Mouse (Mus musculus) frontal cortex, adult 2 months (tissue): Measurements from ENCODE around the gene Slc22a4. TPM values are rescaled to one million over a fixed set of nuclear protein-coding genes. Genes with fewer than 3 reads are reported as not detected.

Source experiments
- DNase-seq, 2 experiments: peaks; one replicate each; pipeline ENCODE4 v3.0.0; 2022; ENCODE audit warnings: low spot score in 1 of 2; ENCODE audit errors: extremely low spot score in 1 of 2
- polyA plus RNA-seq: library from polyadenylated mRNA; depleted of rRNA; stranded (reverse); fragments of >200 nt; gene quantifications from 2 replicates; pipeline ENCODE4 v1.2.3, GENCODE M21; 2012; rRNA removed

Slc22a4 gene
- 6.6 and 8.9 TPM in 2 replicates for polyA plus RNA-seq

DNA sequence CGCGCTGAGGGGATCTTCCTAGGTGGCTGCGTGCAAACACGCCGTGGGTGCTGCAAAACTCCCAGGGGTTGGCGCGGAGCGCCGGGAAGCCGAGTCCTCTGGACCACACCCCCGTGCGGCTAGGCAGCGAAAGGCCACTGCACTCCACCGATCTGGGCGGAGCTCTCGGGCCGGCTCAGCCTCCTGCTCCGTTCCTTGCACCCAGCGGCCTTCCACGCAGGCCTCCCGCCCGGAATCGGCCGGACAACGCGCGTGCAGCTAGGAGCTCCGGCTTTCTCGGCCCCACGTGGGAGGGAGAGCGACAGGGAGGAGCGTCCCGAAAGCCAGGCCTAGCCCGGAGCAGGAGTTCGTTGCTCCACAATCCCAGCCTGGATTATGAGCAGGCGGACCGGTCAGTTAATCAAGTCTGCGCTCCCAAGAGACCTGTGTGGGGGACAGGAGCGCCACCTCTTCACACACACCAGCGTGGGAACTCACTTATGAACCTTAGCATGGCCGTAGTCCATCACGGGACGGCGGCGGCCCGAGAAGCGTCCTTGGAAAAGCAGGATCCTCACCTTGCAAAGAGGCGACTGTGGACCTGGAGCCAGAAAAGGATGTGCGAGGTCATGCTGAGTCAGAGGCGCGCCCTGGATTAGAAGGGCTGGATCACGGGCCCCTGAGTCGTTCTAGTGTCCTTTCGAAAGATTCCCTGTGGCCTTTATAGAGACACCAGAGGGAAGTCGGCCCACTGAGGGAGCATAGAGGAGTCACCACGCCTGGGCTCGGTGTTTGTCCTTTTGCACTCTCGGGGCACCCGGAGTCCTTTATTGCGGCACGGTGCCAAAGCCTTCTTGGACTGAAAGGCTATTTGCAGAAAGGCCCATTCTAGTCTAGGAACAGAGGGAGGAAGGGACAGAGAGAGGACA, at the start of gene Slc22a4:
Gene Slc22a4, minus strand, starts transcription at position 47 of the 908 bp plus-strand sequence.
- DNase-seq: peak in 1 of 2 experiments; percentile 64

DNA sequence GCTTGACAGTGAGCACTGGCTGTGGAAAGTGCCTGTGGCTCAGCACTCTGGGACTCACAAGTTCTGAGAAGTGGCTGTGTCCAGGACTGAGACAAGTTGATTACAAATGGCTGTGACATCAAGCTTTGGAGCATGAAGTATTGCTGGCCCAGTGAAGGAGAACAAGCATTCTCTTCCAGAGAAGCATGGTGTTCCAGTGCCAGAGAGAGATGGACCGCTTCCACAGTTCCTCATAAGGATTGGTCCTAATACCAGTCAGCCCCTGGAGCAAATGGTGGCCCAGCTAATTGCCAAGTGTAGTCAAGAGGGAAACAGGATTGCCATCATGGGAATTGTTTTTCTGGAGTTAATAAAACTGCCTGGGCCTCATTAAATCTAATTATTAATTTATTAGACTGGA, 48.2 kb upstream of the Slc22a4 start:
- no peak for DNase-seq

- no peak for DNase-seq
Measured at GRCm38 (mm10) chr11:54075353-54075752, 47.5 kb upstream of the Slc22a4 start.

DNA sequence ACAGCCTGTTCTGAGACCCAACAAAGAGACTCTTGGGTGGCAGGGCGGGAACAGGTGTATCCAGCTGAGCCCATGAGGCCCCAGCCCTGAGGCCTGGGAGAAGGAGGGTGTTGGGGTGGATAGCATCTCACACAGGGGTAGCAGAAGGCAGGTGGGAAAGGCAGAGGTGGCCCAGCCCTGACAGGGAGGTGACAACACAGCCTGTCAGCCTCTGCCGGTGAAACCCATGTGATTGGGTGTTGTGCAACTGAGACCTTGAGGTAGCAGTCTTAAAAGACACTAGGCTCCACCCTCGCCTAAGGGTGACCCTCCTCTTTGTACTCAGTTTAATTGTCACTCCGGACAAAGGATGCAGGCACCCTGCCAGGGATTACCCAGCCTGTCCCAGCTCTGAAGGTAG, 45.4 kb upstream of the Slc22a4 start:
- no peak for DNase-seq

DNA sequence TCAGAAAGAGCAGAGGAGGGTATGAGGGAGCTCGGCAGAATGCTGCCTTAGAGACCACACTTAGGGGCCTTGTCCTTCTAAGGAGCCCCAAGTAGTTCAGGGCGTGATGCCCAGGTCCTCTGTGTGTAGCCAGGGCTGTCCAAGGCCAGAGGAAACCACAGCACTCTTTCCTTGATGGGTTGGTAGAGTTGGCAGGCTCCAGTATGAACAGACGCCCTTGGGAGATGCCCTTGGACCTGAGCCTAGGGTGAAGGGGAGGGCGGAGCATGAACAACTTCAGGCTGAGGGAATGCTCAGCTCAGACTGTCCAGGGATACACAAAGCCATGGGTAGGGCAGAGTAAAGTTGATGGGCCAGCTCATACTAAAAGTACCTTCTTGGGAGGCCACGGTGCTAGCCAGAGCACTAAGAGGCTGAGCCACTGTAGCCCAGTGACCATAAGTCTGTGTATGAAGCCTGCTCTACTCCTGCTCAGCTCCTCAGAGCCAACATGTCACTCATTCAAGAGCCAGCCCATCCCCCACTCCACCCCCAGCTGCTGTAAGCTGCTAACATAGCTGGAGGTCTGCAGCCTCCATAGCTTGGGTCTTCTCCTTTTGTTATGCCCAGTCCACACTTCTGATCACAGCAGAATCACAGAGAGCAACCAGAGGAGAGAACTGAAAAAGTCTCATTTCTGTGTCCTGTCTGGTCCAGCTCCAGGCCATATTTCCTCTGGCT, 44.0 kb upstream of the Slc22a4 start:
- DNase-seq: no peak

GRCm38 (mm10) chr11:54068520-54069371, 40.9 kb upstream of the Slc22a4 start, which contains the start of gene Pdlim4:
Gene Pdlim4 (minus strand): TSS chr11:54069014.
- DNase-seq: no peak

GRCm38 (mm10) chr11:54067996-54068519, 40.2 kb upstream of the Slc22a4 start:
- DNase-seq: no peak

- no peak for DNase-seq
Measured at GRCm38 (mm10) chr11:54067318-54067995, 39.6 kb upstream of the Slc22a4 start.

DNA sequence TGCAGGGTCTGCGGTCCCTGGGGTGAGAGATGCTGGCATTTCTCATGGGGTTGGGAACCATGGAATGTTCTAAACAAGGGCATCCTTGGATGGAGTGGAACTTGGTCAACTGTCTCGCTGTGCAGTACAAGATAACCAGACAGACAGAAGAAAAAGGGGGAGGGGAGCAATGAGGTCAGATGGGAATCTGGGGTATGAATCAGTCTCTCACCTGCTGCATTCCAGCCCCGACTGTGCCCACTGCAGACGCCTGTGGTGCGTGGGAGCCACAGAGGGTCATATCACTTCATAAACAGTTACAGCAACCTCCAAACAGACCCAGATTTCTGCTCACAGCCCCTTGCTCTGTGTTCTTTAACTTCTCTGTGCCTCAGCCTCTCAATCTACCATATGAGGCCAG, 38.5 kb upstream of the Slc22a4 start:
- DNase-seq: no peak

DNA sequence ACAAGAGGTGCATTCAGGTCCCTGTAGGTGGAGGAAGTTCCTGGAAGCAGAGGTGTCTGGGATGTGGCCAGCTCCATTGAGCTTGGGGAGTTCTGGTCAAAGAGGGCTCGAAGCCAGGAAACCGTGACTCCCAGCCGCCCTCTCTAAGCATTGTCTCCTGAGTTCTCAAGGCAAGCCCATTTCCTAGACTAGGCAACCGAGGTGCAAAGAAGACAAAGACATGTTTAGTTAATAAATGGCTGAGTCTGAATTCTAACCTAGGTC, 38.0 kb upstream of the Slc22a4 start:
- DNase-seq: no peak

DNA sequence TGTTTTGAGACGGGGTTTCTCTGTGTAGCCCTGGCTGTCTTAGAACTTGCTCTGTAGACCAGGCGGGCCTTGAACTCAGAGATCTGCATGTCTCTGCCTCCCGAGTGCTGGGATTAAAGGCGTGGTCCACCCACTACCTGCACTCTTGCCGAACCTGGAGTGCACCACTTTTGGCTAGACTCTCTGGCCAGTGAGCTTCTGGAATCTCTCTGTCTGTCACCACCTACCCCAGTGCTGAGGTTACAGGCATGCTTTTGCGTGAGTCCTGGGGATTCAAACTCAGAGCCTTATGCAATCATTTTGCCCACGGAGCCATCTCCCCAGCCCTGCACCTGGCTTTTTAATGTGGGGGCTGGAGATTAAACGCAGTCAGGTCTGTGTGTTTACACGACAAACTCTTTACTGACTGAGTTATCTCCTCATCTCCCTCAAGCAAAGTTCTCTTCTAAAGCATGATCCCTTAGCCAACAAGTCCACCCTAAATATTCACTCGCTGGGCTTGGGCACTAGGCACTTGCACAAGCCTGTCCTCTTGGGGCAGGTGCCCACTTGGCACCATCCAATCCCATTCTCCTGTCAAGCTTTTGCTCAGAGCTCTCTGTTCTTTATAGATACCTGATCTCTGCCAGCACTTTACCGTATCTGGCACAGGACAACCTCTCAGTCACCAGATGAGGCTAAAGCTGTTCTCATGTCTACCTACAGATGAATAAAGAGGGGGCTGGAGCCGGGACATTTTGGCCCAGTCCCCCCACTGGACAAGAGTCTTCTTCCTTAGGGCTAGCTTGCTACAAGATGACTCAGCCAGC, 37.4 kb upstream of the Slc22a4 start:
- DNase-seq: no peak

DNA sequence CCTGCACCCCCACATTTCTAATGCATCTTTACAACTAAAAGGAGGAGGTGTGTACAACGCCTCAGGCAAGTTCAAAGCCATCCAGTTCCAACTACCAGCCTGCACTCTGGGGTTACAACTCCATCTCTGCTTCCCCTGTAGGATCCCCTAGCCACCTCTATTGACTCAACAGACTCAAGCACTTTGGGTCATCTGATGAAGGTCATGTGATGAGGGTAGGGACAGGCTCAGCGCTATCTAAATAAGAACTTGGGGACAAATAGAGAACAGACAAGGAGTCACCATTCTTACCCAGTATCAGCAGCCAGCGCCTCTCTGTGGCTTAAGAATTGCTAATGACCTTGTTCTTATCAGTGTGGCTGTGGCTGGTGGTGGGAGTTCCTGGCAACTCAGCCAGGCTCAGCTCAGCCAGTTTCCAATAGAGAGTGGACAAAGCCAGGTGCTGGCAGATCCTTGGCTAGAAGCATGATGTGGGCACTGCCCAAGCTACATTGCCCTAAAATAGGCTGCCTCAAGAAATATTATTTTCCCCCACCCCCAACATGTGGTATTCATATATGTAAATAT, 36.6 kb upstream of the Slc22a4 start:
- no peak for DNase-seq

- DNase-seq: no peak
Measured at GRCm38 (mm10) chr11:54063472-54063775, 35.5 kb upstream of the Slc22a4 start.

DNA sequence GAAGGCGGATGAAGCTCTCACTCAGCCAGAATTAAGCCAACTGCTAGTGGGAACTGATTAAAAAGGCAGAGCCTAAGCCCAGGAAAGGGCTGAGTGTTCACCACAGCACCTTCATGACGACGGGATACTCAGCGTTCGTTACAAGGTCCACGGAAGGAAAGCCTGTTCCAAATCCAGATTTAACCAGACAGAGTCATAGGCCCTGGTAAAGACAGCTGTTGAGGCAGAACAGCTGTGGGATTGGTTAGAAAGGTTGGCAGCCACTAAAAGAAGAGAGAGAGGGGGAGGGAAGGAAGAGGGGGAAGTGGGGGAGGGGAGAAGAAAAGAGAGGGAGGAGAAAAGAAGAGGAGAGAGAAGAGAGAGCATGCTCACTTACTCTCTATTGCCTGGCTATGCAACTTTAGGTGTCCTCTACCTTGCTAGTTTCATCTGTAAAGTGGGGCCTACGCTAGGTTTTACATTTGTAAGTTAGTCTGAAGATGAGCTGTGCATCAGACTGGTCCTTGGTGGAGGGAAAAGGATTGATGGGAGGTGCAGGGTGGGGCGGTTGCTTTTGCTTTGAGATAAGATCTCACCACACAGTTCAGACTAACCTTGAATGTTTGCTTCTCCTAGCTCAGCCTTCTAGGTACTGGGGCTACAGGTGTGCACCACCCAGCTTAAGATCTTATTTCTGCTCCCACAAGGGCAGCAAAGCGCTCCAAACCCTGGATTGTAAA, 35.0 kb upstream of the Slc22a4 start:
- DNase-seq: no peak

GRCm38 (mm10) chr11:54062086-54062752, 34.3 kb upstream of the Slc22a4 start:
- no peak for DNase-seq

GRCm38 (mm10) chr11:54060316-54060715, 32.4 kb upstream of the Slc22a4 start:
- DNase-seq: no peak

GRCm38 (mm10) chr11:54059526-54059925, 31.6 kb upstream of the Slc22a4 start:
- no peak for DNase-seq

DNA sequence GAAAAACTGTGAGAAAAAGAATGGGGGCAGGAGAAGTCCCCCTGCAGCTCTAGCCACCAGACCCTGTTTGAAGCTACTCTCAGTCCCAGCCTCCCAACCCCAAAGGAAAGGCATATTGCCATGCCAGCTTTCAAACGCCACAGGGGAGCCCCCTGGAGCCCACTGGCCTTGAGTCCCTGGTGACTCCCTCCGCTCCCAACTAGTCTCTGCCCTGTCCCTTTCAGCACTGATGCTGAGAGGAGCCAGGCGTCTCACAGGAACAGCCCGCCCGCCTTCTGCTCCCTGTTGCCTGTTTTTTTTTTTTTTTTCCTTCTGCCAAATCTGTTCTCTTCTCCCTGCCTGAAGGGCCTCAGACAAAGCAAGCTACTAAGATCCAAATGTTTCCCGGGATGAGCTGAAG, 30.8 kb upstream of the Slc22a4 start:
- DNase-seq: no peak
